Mouse (Mus musculus): Measurements from ENCODE around the gene Gmds. TPM values are rescaled to one million over a fixed set of nuclear protein-coding genes. Genes with fewer than 3 reads are reported as not detected.

Gene Gmds
- polyA plus RNA-seq, 1 experiment: 11.3 TPM

GRCm38 (mm10) chr13:31825180-31825579 lies 513.4 kb downstream of the Gmds start:
- Histone ChIP-seq H3K27ac (ENCODE audit: insufficient read depth, low read length) (no peak overlapping the region), H3K4me1 (ENCODE audit: control insufficient read depth, insufficient read depth, low read length) (no peaks in the 10 kb centered on the region), H3K4me3 (ENCODE audit: insufficient read depth, low read length) (no peak overlapping the region)
- TF ChIP-seq POLR2A (IDR thresholded peaks at IDR 0.05; ENCODE audit: extremely low read depth, insufficient read depth, low read length) (no peak), CTCF (IDR thresholded peaks at IDR 0.05; ENCODE audit: extremely low read depth, insufficient read depth, low read length) (no peak)

- no peak overlapping the region for H3K4me3 ChIP-seq (ENCODE audit: insufficient read depth, low read length)
- TF ChIP-seq CTCF (IDR thresholded peaks at IDR 0.05; ENCODE audit: extremely low read depth, insufficient read depth, low read length) (no peak), POLR2A (IDR thresholded peaks at IDR 0.05; ENCODE audit: extremely low read depth, insufficient read depth, low read length) (no peak)
Observed at GRCm38 (mm10) chr13:31823316-31823715, 515.2 kb downstream of the Gmds start.

GRCm38 (mm10) chr13:31821050-31821449 lies 517.5 kb downstream of the Gmds start:
- no peak for TF ChIP-seq CTCF (IDR thresholded peaks at IDR 0.05; ENCODE audit: extremely low read depth, insufficient read depth, low read length)
- TF ChIP-seq POLR2A (IDR thresholded peaks at IDR 0.05; ENCODE audit: extremely low read depth, insufficient read depth, low read length): no peak
- Histone ChIP-seq H3K4me3 (ENCODE audit: insufficient read depth, low read length) (peak overlapping the region; percentile 28), H3K4me1 (ENCODE audit: control insufficient read depth, insufficient read depth, low read length) (no peaks in the 10 kb centered on the region), H3K27ac (ENCODE audit: insufficient read depth, low read length) (peak overlapping the region; percentile 59; the same call in 1 of the 2 replicates)

More at GRCm38 (mm10) chr13:31823316-31823715, 515.2 kb downstream of the Gmds start:
- Histone ChIP-seq H3K4me1 (ENCODE audit: control insufficient read depth, insufficient read depth, low read length) (no peaks in the 10 kb centered on the region), H3K27ac (ENCODE audit: insufficient read depth, low read length) (no peak overlapping the region)

GRCm38 (mm10) chr13:31820587-31821017 lies 517.9 kb downstream of the Gmds start:
- H3K27ac ChIP-seq (ENCODE audit: insufficient read depth, low read length): peak overlapping the region; percentile 59; the same call in 1 of the 2 replicates
- TF ChIP-seq CTCF (IDR thresholded peaks at IDR 0.05; ENCODE audit: extremely low read depth, insufficient read depth, low read length) (no peak), POLR2A (IDR thresholded peaks at IDR 0.05; ENCODE audit: extremely low read depth, insufficient read depth, low read length) (no peak)
- H3K4me3 ChIP-seq (ENCODE audit: insufficient read depth, low read length): peak overlapping the region; percentile 28
- H3K4me1 ChIP-seq (ENCODE audit: control insufficient read depth, insufficient read depth, low read length): no peaks in the 10 kb centered on the region

- Histone ChIP-seq H3K27ac (ENCODE audit: insufficient read depth, low read length) (no peak overlapping the region), H3K4me3 (ENCODE audit: insufficient read depth, low read length) (no peak overlapping the region), H3K4me1 (ENCODE audit: control insufficient read depth, insufficient read depth, low read length) (no peaks in the 10 kb centered on the region)
- no peak for TF ChIP-seq CTCF (IDR thresholded peaks at IDR 0.05; ENCODE audit: extremely low read depth, insufficient read depth, low read length)
- no peak for TF ChIP-seq POLR2A (IDR thresholded peaks at IDR 0.05; ENCODE audit: extremely low read depth, insufficient read depth, low read length)
Observed at GRCm38 (mm10) chr13:31819664-31820405, 518.7 kb downstream of the Gmds start.

- Histone ChIP-seq H3K4me1 (ENCODE audit: control insufficient read depth, insufficient read depth, low read length) (no peaks in the 10 kb centered on the region), H3K27ac (ENCODE audit: insufficient read depth, low read length) (no peak overlapping the region), H3K4me3 (ENCODE audit: insufficient read depth, low read length) (no peak overlapping the region)
- TF ChIP-seq CTCF (IDR thresholded peaks at IDR 0.05; ENCODE audit: extremely low read depth, insufficient read depth, low read length) (no peak), POLR2A (IDR thresholded peaks at IDR 0.05; ENCODE audit: extremely low read depth, insufficient read depth, low read length) (no peak)
Observed at GRCm38 (mm10) chr13:31818337-31818736, 520.2 kb downstream of the Gmds start.

GRCm38 (mm10) chr13:31815383-31816003 lies 523.0 kb downstream of the Gmds start:
- peak overlapping the region; percentile 71; the same call in 1 of the 2 replicates for H3K27ac ChIP-seq (ENCODE audit: insufficient read depth, low read length)
- no peaks in the 10 kb centered on the region for H3K4me1 ChIP-seq (ENCODE audit: control insufficient read depth, insufficient read depth, low read length)
- no peak overlapping the region for H3K4me3 ChIP-seq (ENCODE audit: insufficient read depth, low read length)
- no peak for TF ChIP-seq CTCF (IDR thresholded peaks at IDR 0.05; ENCODE audit: extremely low read depth, insufficient read depth, low read length)
- no peak for TF ChIP-seq POLR2A (IDR thresholded peaks at IDR 0.05; ENCODE audit: extremely low read depth, insufficient read depth, low read length)

GRCm38 (mm10) chr13:31812701-31813100 lies 525.8 kb downstream of the Gmds start:
- no peaks in the 10 kb centered on the region for H3K4me1 ChIP-seq (ENCODE audit: control insufficient read depth, insufficient read depth, low read length)
- no peak for TF ChIP-seq POLR2A (IDR thresholded peaks at IDR 0.05; ENCODE audit: extremely low read depth, insufficient read depth, low read length)
- no peak for TF ChIP-seq CTCF (IDR thresholded peaks at IDR 0.05; ENCODE audit: extremely low read depth, insufficient read depth, low read length)
- no peak overlapping the region for H3K27ac ChIP-seq (ENCODE audit: insufficient read depth, low read length)
- no peak overlapping the region for H3K4me3 ChIP-seq (ENCODE audit: insufficient read depth, low read length)

- H3K4me3 ChIP-seq (ENCODE audit: insufficient read depth, low read length): peak overlapping the region; percentile 20; the same call in 1 of the 2 replicates
- TF ChIP-seq CTCF (IDR thresholded peaks at IDR 0.05; ENCODE audit: extremely low read depth, insufficient read depth, low read length) (no peak), POLR2A (IDR thresholded peaks at IDR 0.05; ENCODE audit: extremely low read depth, insufficient read depth, low read length) (no peak)
- H3K4me1 ChIP-seq (ENCODE audit: control insufficient read depth, insufficient read depth, low read length): no peaks in the 10 kb centered on the region
- H3K27ac ChIP-seq (ENCODE audit: insufficient read depth, low read length): peak overlapping the region; percentile 90
Observed at GRCm38 (mm10) chr13:31811542-31812021, 527.0 kb downstream of the Gmds start.
